Mouse (Mus musculus) ES-E14 (cell line): ENCODE measurements around the gene Pigr.

Experiments
- CHD2 ChIP-seq: IDR thresholded peaks from 2 replicates; pipeline ENCODE4 v1.6.1; 2014; ENCODE audit warnings: mild to moderate bottlenecking, low read depth, low read length, inconsistent platforms
- HCFC1 ChIP-seq: IDR thresholded peaks from 2 replicates; pipeline ENCODE4 v1.6.1; 2012; ENCODE audit warnings: low read length, inconsistent platforms, borderline replicate concordance; ENCODE audit not compliant: insufficient read depth
- MAFK ChIP-seq: IDR thresholded peaks from 2 replicates; pipeline ENCODE4 v1.6.1; 2014; ENCODE audit warnings: mild to moderate bottlenecking, low read depth, low read length, inconsistent platforms; ENCODE audit not compliant: insufficient read depth
- ZC3H11A ChIP-seq: IDR thresholded peaks from 2 replicates; pipeline ENCODE4 v1.6.1; 2012; ENCODE audit warnings: low read depth, mild to moderate bottlenecking, inconsistent platforms, low read length, borderline replicate concordance
- ZNF384 ChIP-seq: IDR thresholded peaks from 2 replicates; pipeline ENCODE4 v1.6.1; 2012; ENCODE audit warnings: low read depth, low read length, inconsistent platforms

DNA sequence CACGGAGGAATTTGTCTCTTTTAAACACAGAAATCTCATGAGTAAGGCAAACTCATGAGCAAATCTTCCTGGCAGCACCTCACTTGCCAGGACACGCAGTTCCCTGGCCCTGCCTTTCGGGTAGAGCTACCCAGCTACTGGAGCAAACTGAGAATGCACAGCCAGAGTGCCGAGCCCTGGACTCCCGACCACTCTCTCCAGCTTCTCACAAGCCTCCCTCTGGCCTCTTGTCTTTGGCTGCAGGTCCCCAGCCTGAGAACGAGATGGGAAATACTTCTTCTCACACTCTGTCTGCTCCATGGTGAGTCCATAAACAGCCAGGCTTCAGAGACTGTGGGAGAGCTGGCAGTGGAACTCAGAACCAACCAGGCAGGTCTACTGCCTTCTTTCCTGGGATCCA, 23.5 kb upstream of the Pigr start:
- no peak for TF ChIP-seq ZNF384
- TF ChIP-seq ZC3H11A, result no peak
- no peak for TF ChIP-seq CHD2
- no peak for TF ChIP-seq HCFC1
- TF ChIP-seq MAFK, result no peak
